Mouse (Mus musculus) CH12.LX (cell line): ENCODE results near the gene Dcp1b. TPM values are rescaled to one million over a fixed set of nuclear protein-coding genes. Genes with fewer than 3 reads are reported as not detected.

Experiments used
- DNase-seq: peaks from one replicate; pipeline ENCODE4 v3.0.0-alpha.2; 2013; ENCODE audit errors: extremely low read depth
- H3K27ac ChIP-seq: 2 replicates; pipeline ENCODE4 v1.5.1; 2012; ENCODE audit warnings: low read depth, mild to moderate bottlenecking, control low read depth, moderate library complexity; ENCODE audit not compliant: insufficient read depth
- H3K27me3 ChIP-seq: replicated peaks from 2 replicates; pipeline ENCODE3; 2012; ENCODE audit warnings: inconsistent platforms
- H3K36me3 ChIP-seq, 2 experiments: replicated peaks in 1 of 2; 2 replicates each; pipeline versions ENCODE3 to v1.6.1; 2012; ENCODE audit warnings: inconsistent platforms in 1 of 2, low read length in 1 of 2, mild to moderate bottlenecking in 1 of 2, mixed read lengths in 1 of 2, moderate library complexity in 1 of 2; ENCODE audit not compliant: control insufficient read depth in 1 of 2, insufficient read depth in 1 of 2
- H3K4me1 ChIP-seq, 2 experiments: 2 replicates each; pipeline ENCODE4 v1.6.1; 2012; ENCODE audit warnings: inconsistent platforms in 1 of 2, moderate library complexity in 1 of 2; ENCODE audit not compliant: insufficient read depth in 2 of 2, control insufficient read depth in 1 of 2
- H3K4me2 ChIP-seq: 2 replicates; pipeline ENCODE4 v1.6.1; 2012; ENCODE audit warnings: low read depth, mild to moderate bottlenecking, control low read depth; ENCODE audit not compliant: poor library complexity, insufficient read depth, severe bottlenecking
- H3K4me3 ChIP-seq, 3 experiments: fragments of 150-350 bp in 1 of 3; sonication (generic) in 1 of 3; replicated peaks in 1 of 3; 2 replicates each; pipeline versions ENCODE3 to v1.5.1; 2011 to 2012; ENCODE audit warnings: low read depth in 2 of 3, low read length in 2 of 3, mild to moderate bottlenecking in 2 of 3, moderate library complexity in 2 of 3, control low read depth in 1 of 3, improper control_type of control experiment in 1 of 3, inconsistent platforms in 1 of 3, mixed read lengths in 1 of 3; ENCODE audit not compliant: poor library complexity in 1 of 3
- H3K79me2 ChIP-seq: replicated peaks from 2 replicates; pipeline ENCODE4 v1.6.1; 2012; ENCODE audit warnings: mild to moderate bottlenecking, moderate library complexity; ENCODE audit not compliant: control insufficient read depth, poor library complexity, insufficient read depth, severe bottlenecking; ENCODE audit errors: extremely low read depth
- H3K9ac ChIP-seq: 2 replicates; pipeline ENCODE4 v1.6.1; 2012; ENCODE audit warnings: low read depth, mild to moderate bottlenecking, control low read depth, moderate library complexity; ENCODE audit not compliant: insufficient read depth
- H3K9me3 ChIP-seq: replicated peaks from 2 replicates; pipeline ENCODE3; 2012; ENCODE audit warnings: low read length, inconsistent platforms, mixed read lengths
- BHLHE40 ChIP-seq: IDR thresholded peaks from 2 replicates; pipeline ENCODE4 v1.6.1; 2011; ENCODE audit warnings: mild to moderate bottlenecking, low read depth, low read length, improper control_type of control experiment
- CHD1 ChIP-seq: IDR thresholded peaks from 2 replicates; pipeline ENCODE4 v1.6.1; 2012; ENCODE audit warnings: low read depth, low read length, improper control_type of control experiment, inconsistent platforms
- CTCF ChIP-seq, 2 experiments: IDR thresholded peaks in 1 of 2; conservative IDR thresholded peaks in 1 of 2; 2 replicates each; pipeline ENCODE4 v1.5.1; 2011 to 2012; ENCODE audit warnings: low read depth in 2 of 2, low read length in 2 of 2, improper control_type of control experiment in 1 of 2, inconsistent platforms in 1 of 2, mild to moderate bottlenecking in 1 of 2, moderate library complexity in 1 of 2
- E2F4 ChIP-seq: IDR thresholded peaks from 2 replicates; pipeline ENCODE4 v1.6.1; 2011; ENCODE audit warnings: low read depth, low read length, improper control_type of control experiment; ENCODE audit not compliant: insufficient replicate concordance
- ELF1 ChIP-seq: IDR thresholded peaks from 2 replicates; pipeline ENCODE4 v1.6.1; 2014; ENCODE audit warnings: low read depth, mild to moderate bottlenecking, inconsistent platforms, low read length, improper control_type of control experiment
- EP300 ChIP-seq: IDR thresholded peaks from 2 replicates; pipeline ENCODE4 v1.6.1; 2011; ENCODE audit warnings: low read length, improper control_type of control experiment
- ETS1 ChIP-seq: conservative IDR thresholded peaks from 2 replicates; pipeline ENCODE4 v1.6.1; 2012; ENCODE audit warnings: low read depth, mild to moderate bottlenecking, inconsistent platforms, low read length, improper control_type of control experiment, moderate library complexity
- HCFC1 ChIP-seq: IDR thresholded peaks from 2 replicates; pipeline ENCODE4 v1.6.1; 2012; ENCODE audit warnings: low read depth, mild to moderate bottlenecking, inconsistent platforms, low read length, improper control_type of control experiment
- IRF4 ChIP-seq: IDR thresholded peaks from 2 replicates; pipeline ENCODE4 v1.6.1; 2014; ENCODE audit warnings: low read depth, mild to moderate bottlenecking, inconsistent platforms, low read length, improper control_type of control experiment
- JUN ChIP-seq: IDR thresholded peaks from 2 replicates; pipeline ENCODE4 v1.6.1; 2011; ENCODE audit warnings: low read depth, mild to moderate bottlenecking, low read length, improper control_type of control experiment, moderate library complexity; ENCODE audit not compliant: insufficient read depth
- MAFK ChIP-seq: IDR thresholded peaks from 2 replicates; pipeline ENCODE4 v1.6.1; 2011; ENCODE audit warnings: low read length, improper control_type of control experiment; ENCODE audit not compliant: insufficient replicate concordance
- MAZ ChIP-seq: IDR thresholded peaks from 2 replicates; pipeline ENCODE4 v1.6.1; 2012; ENCODE audit warnings: low read depth, mild to moderate bottlenecking, inconsistent platforms, low read length, improper control_type of control experiment, moderate library complexity
- NELFE ChIP-seq: IDR thresholded peaks from 2 replicates; pipeline ENCODE4 v1.6.1; 2011; ENCODE audit warnings: low read depth, low read length, improper control_type of control experiment
- NRF1 ChIP-seq: IDR thresholded peaks from 2 replicates; pipeline ENCODE4 v1.6.1; 2014; ENCODE audit warnings: low read depth, mild to moderate bottlenecking, inconsistent platforms, low read length, improper control_type of control experiment, moderate library complexity
- PAX5 ChIP-seq: IDR thresholded peaks from 2 replicates; pipeline ENCODE4 v1.6.1; 2012; ENCODE audit warnings: low read length, inconsistent platforms, mixed read lengths
- POLR2A ChIP-seq: IDR thresholded peaks from 2 replicates; pipeline ENCODE4 v1.6.1; 2011; ENCODE audit warnings: low read depth, mild to moderate bottlenecking, improper control_type of control experiment, low read length
- RAD21 ChIP-seq: IDR thresholded peaks from 2 replicates; pipeline ENCODE4 v1.6.1; 2011; ENCODE audit warnings: low read depth, mild to moderate bottlenecking, low read length, improper control_type of control experiment, moderate library complexity
- RCOR1 ChIP-seq: conservative IDR thresholded peaks from 2 replicates; pipeline ENCODE4 v1.6.1; 2012; ENCODE audit warnings: low read depth, mild to moderate bottlenecking, inconsistent platforms, low read length, improper control_type of control experiment
- SMC3 ChIP-seq: IDR thresholded peaks from 2 replicates; pipeline ENCODE4 v1.6.1; 2011; ENCODE audit warnings: low read depth, low read length, improper control_type of control experiment
- TBP ChIP-seq: conservative IDR thresholded peaks from 2 replicates; pipeline ENCODE4 v1.6.1; 2011; ENCODE audit warnings: low read depth, low read length, improper control_type of control experiment
- UBTF ChIP-seq: IDR thresholded peaks from 2 replicates; pipeline ENCODE4 v1.6.1; 2012; ENCODE audit warnings: low read depth, mild to moderate bottlenecking, inconsistent platforms, low read length, improper control_type of control experiment, moderate library complexity
- USF1 ChIP-seq: IDR thresholded peaks from 2 replicates; pipeline ENCODE4 v1.6.1; 2014; ENCODE audit warnings: low read depth, mild to moderate bottlenecking, inconsistent platforms, low read length, improper control_type of control experiment
- USF2 ChIP-seq: conservative IDR thresholded peaks from 2 replicates; pipeline ENCODE4 v1.6.1; 2011; ENCODE audit warnings: low read depth, low read length, improper control_type of control experiment
- ZKSCAN1 ChIP-seq: IDR thresholded peaks from 2 replicates; pipeline ENCODE4 v1.6.1; 2012; ENCODE audit warnings: low read depth, inconsistent platforms, low read length, improper control_type of control experiment, borderline replicate concordance
- ZMIZ1 ChIP-seq: IDR thresholded peaks from 2 replicates; pipeline ENCODE4 v1.6.1; 2012; ENCODE audit warnings: low read depth, mild to moderate bottlenecking, inconsistent platforms, low read length, improper control_type of control experiment
- ZNF384 ChIP-seq: IDR thresholded peaks from 2 replicates; pipeline ENCODE4 v1.6.1; 2012; ENCODE audit warnings: low read depth, low read length, improper control_type of control experiment, inconsistent platforms
- dilution Hi-C: fragments of 300-500 bp; cut with MboI; formaldehyde crosslinking; loops from 2 replicates; pipeline ENCODE4 v1.14.3; 2020; ENCODE audit warnings: low sequenced_read_pairs; ENCODE audit not compliant: extremely low pct_unique_long_range_greater_than_20kb, extremely low pct_ligation_motif_present
- in situ Hi-C: fragments of 300-500 bp; cut with MboI; formaldehyde crosslinking; loops from 3 replicates; pipeline ENCODE4 v1.14.3; 2019; ENCODE audit warnings: low sequenced_read_pairs, low pct_ligation_motif_present, low pct_unique_long_range_greater_than_20kb, mixed read lengths
- polyA plus RNA-seq: library from polyadenylated mRNA; unstranded; fragments of >175 nt; gene quantifications from 2 replicates; pipeline ENCODE4 v1.2.1, GENCODE M21; 2012; ENCODE audit warnings: low read depth; ENCODE audit not compliant: insufficient read length
- total RNA-seq, 2 experiments: library from RNA; depleted of rRNA; stranded (reverse); fragments of 300-350 nt in 1 of 2; fragments of >200 nt in 1 of 2; gene quantifications; 2 replicates each; pipeline ENCODE4 v1.2.3; 2012 to 2014

Dcp1b gene
- total and polyA plus RNA-seq, 3 experiments: 1.6 to 2.5 (median 2.2) TPM

DNA sequence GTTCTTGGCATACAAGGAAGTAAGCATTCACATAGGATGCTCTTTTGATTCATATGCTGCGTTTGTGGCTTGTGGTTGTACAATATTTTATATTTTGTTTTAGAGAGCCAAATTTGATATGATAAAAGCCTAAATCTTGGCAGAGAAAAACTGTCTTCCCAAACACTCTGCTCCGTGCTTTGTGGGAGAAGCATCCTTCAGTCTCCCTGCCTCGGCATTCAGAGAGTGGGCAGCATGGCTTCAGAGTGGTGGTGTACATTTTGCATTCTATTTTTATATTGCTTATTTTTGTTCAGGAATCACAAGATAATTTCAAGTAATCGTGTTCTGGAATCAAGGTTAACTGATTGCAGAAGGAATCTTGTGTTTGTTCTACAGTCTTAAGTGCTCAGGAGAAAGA, 16.4 kb downstream of the Dcp1b start:
- Histone ChIP-seq H3K4me1 (no peaks in the 10 kb centered on the region), H3K9me3 (no peaks in the 10 kb centered on the region), H3K27ac (no peak overlapping the region), H3K79me2 (no peaks in the 10 kb centered on the region), H3K27me3 (no peaks in the 10 kb centered on the region), H3K4me2 (no peak overlapping the region), H3K4me3 (no peak overlapping the region), H3K36me3 (peaks cover 6 to 20% of the 10 kb centered on the region in 2 experiments), H3K9ac (no peak overlapping the region)
- TF ChIP-seq SMC3 (no peak), USF1 (no peak), CHD1 (no peak), ETS1 (no peak), E2F4 (no peak), RCOR1 (no peak), USF2 (no peak), ZNF384 (no peak), ZKSCAN1 (no peak), EP300 (no peak), HCFC1 (no peak), MAFK (no peak), CTCF (conservative IDR thresholded peaks at IDR 0.05 in 1 of 2, IDR thresholded peaks at IDR 0.05 in 1 of 2; ENCODE audit: low read depth in 2 of 2, low read length in 2 of 2) (no peak)
- no peak for DNase-seq
- dilution Hi-C loops (no loop called here), in situ Hi-C loops (no loop called here)

DNA sequence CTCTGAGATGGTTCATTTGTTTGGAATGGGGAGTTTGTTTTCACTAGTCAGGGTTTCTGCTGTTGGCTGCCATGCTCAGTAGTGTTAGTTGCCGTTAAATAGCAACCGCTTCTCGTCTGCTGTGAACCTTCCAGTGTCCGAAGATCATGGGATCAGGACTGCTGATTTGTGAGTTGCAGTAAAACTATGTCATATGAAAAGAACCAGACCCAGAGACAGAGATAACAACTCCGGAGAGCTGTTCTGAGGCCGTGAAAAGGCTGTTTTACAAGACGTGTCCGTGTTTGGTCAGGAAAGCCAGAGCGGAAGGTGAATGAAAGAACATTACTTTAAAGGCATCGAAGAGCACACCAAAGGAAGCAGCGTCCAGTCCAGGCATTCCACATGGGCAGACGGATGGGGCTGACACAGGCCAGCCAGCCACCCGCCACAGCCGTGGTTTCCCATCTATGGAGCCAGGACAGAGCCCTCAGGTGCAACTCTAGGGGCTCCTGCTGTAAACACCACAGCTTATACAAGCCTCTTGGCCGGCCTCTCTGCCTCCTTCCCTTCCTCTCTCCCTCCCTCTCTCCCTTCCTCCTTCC, 18.6 kb downstream of the Dcp1b start:
- Histone ChIP-seq H3K4me2 (no peak overlapping the region), H3K4me3 (no peak overlapping the region), H3K9me3 (no peaks in the 10 kb centered on the region)
- in situ Hi-C loops: no loop called here
- DNase-seq: no peak
- dilution Hi-C loops: no loop called here
- TF ChIP-seq JUN (no peak), NRF1 (no peak), HCFC1 (no peak), USF2 (no peak), ELF1 (no peak), USF1 (no peak), NELFE (no peak), RCOR1 (no peak), IRF4 (no peak), CTCF (conservative IDR thresholded peaks at IDR 0.05 in 1 of 2, IDR thresholded peaks at IDR 0.05 in 1 of 2; ENCODE audit: low read depth in 2 of 2, low read length in 2 of 2) (no peak), ZNF384 (no peak), PAX5 (no peak), UBTF (no peak), TBP (no peak), MAZ (no peak), ZMIZ1 (no peak), POLR2A (no peak), BHLHE40 (no peak), RAD21 (no peak)
- TF ChIP-seq, all 38 proteins: peak for 0
- H3K4me1 ChIP-seq: no peaks in the 10 kb centered on the region
- H3K27me3 ChIP-seq: no peaks in the 10 kb centered on the region
- no peak overlapping the region for H3K27ac ChIP-seq
- peaks cover 6 to 20% of the 10 kb centered on the region in 2 experiments for H3K36me3 ChIP-seq
- H3K79me2 ChIP-seq: no peaks in the 10 kb centered on the region
- H3K9ac ChIP-seq: no peak overlapping the region
